Mouse (Mus musculus) fat pad, adult 2 months (tissue): ENCODE data around the gene Ccdc175.

Experiments used
- DNase-seq: peaks from one replicate; pipeline ENCODE4 v3.0.0-alpha.2; 2011; ENCODE audit warnings: low read depth, low spot score; ENCODE audit errors: extremely low read depth

Gene Ccdc175

DNA sequence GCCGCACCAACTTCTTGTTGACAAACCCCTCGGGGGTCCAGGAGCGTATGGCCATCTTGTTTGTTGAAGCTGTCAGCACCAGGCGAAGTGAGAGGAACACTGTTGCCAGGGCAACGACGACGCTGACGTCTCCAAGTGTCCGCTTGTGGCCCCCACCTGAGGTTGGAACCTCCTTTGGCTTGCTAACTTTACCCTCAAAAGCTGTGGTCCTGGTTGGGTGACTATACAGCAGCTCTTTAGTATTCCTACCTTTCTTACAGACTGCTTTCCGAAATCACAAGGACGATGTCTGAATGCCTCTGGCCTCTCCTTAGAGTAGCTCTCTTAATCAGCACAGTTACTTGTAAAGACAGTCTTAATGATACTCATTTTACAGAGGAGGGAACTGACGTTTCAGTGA is at the start of gene Ccdc175:
TSS of gene Ccdc175 (minus strand) at position 101 of the 400 bp plus-strand sequence.
- no peak for DNase-seq

GRCm38 (mm10) chr12:72234151-72234550 is 49.3 kb upstream of the Ccdc175 start:
- DNase-seq: no peak

GRCm38 (mm10) chr12:72232826-72233790 is 48.3 kb upstream of the Ccdc175 start:
- DNase-seq: no peak

DNA sequence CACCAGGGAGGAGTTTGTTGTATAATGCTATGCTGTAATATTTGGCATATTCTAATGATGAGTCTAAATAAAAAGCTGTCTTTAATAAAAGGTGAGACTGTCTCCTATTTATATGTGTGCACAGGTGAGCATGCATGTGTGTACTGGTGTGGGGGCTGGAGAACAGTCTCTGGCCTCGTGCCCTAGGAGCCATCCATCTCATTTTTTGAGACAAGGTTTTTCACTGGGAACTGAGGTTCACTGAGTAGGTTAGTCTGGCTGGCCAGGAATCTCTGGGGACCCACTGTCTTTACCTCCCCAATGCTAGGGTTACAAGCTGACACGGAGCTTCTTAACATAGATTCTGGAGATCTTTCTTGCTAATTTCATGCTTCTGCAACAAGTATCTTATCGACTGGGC is 47.3 kb upstream of the Ccdc175 start:
- DNase-seq: no peak

GRCm38 (mm10) chr12:72229451-72230196 is 44.8 kb upstream of the Ccdc175 start:
- DNase-seq: no peak

- no peak for DNase-seq
Observed at GRCm38 (mm10) chr12:72227731-72228130, 42.9 kb upstream of the Ccdc175 start.

GRCm38 (mm10) chr12:72225371-72225770 is 40.5 kb upstream of the Ccdc175 start:
- DNase-seq: no peak

- DNase-seq: no peak
Observed at GRCm38 (mm10) chr12:72223557-72224102, 38.8 kb upstream of the Ccdc175 start.

GRCm38 (mm10) chr12:72213554-72213953 is 28.7 kb upstream of the Ccdc175 start:
- DNase-seq: no peak

GRCm38 (mm10) chr12:72200828-72201227 is 16.0 kb upstream of the Ccdc175 start:
- DNase-seq: no peak

DNA sequence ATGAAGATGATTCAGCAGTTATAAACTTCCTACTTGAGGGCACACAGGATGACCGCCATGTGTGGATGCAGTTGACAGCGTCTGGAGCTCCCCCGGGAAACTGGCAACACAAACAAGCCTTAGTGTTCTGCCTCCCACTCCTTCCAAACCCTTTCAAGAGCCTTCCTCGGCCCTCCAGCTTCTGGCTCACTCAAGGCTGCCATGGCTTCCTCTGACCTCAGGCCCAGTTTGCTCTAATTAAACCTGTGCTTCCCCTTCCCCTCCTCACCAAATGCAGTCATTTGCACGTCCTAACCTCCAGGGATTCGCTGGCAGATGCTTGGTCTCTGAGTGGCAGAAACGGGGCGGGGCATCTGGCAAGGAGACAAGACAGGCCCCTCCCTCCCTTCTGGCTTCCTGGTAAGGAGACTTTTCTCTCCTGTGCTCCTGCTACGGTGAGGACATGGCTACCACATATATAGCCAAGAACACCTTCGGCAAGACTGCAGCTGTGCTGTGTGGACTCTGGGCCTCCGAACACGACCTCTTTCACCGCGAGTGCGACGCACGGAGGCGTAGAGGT is 13.2 kb upstream of the Ccdc175 start:
- DNase-seq: no peak

- no peak for DNase-seq
Observed at GRCm38 (mm10) chr12:72197434-72197833, 12.6 kb upstream of the Ccdc175 start.

- no peak for DNase-seq
Observed at GRCm38 (mm10) chr12:72179561-72179960, 5.3 kb downstream of the Ccdc175 start.

- no peak for DNase-seq
Observed at GRCm38 (mm10) chr12:72178322-72178721, 6.5 kb downstream of the Ccdc175 start.

DNA sequence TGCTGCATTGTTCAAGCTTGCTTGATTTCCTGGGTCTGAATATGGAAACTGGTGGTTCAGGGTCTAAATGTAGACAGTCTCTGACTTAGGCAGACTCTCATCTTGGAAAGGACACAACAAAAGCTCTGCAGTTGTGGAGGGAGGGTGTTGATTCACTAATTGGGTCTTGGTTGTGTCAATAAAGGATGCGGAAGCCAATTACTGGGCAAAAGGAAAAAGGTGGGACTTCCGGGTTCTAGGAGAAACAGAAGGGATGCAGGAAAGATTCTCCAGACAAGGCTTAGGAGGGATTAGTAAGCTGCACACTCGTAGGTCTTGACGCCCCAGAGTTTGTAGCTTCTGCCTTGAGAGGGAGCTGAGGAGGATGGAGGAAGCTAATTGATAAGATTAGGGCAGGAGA is 26.4 kb downstream of the Ccdc175 start:
- DNase-seq: no peak

DNA sequence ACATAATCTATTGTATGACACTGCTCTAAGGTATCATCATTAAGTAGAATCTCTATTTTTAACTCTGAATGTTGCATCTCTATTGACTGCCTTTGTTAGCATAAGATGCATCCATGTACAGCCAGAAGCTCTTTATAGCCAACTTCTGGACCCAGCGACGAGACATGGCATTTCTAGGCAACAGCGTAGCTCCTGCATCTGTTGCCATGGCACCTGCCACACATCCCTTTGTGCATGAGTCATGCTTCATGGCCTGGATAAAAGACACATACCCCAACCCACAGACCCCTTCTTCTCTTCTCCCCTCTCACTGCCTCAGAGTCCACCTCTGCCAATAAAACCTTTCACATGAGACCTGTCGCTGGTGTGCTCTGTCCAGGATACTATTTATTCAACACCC is 34.0 kb downstream of the Ccdc175 start:
- DNase-seq: no peak

DNA sequence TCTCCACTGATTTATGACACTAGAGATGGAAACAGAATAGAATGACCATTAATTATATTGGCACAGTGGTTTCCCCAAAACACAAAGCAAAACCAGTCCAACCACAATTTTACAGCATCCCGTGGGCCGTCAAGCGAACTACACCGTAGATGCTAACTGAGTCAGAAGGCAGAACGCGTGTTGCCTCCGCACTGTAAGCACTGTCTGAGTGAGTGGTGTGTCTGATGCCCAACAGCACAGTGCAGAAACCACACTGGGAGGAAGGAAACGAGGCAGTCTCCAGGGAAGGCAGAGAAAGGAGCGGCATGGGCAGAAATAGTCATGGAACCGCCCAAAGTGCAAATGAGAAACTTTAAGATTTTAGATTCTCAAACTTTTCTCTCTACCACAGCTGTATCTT is 55.6 kb downstream of the Ccdc175 start:
- DNase-seq: no peak

- no peak for DNase-seq
Observed at GRCm38 (mm10) chr12:72115686-72116345, 69.0 kb downstream of the Ccdc175 start.

DNA sequence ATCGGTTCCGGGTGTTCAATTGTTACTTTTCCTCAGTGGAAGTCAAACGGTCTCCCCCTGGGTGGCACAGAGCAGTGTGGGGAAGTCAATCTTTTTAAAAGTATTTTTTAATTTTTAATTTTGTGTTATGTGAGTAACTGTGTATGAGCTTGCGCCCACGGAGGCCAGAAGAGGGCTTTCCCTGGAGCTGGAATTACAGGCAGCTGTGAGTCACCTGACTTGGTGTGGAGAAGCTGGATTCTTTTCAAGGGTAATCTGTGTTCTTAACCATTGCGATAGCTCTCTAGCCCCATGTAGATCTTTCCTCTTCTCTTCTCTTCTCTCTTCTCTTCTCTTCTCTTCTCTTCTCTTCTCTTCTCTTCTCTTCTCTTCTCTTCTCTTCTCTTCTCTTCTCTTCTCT is 69.7 kb downstream of the Ccdc175 start:
- DNase-seq: no peak

DNA sequence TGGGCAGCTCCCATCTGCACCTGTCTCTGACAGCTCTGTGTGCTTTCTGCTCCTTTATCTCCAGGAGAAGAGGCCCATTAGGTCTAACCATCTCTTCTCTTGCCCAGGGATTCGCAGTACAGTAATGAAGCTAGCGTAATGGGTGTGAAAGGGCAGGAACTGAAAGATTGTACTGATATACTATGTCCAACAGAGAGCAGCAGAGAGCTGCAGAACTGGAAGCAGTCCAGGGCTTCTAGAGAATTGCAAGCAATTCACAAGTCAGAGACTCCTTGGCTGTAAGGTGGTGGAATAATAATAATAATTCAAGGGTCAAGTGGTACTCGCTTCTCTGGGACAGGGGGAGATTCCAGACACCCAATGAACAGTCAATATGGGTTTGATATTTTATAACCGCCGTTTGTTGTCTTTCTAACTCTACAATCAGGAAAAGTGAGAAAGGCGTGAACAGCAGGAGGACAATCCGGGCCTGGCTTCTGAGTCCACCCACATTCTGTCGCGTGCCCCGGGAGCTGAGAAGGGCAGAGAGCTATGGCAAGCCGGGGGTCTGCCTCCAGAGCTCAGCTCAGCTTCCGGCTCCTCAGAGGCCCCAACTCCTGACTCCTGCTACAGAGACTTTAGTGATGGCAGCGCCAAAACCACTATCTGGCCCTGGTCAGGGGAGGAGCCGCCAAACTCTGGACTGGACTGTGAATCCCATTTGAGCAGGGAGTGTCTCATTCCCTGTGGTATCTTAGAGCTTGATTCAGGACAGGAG is 80.1 kb downstream of the Ccdc175 start:
- DNase-seq: no peak
